ENCODE assay signal across 8 mouse cellular contexts in the genomic region with DNA sequence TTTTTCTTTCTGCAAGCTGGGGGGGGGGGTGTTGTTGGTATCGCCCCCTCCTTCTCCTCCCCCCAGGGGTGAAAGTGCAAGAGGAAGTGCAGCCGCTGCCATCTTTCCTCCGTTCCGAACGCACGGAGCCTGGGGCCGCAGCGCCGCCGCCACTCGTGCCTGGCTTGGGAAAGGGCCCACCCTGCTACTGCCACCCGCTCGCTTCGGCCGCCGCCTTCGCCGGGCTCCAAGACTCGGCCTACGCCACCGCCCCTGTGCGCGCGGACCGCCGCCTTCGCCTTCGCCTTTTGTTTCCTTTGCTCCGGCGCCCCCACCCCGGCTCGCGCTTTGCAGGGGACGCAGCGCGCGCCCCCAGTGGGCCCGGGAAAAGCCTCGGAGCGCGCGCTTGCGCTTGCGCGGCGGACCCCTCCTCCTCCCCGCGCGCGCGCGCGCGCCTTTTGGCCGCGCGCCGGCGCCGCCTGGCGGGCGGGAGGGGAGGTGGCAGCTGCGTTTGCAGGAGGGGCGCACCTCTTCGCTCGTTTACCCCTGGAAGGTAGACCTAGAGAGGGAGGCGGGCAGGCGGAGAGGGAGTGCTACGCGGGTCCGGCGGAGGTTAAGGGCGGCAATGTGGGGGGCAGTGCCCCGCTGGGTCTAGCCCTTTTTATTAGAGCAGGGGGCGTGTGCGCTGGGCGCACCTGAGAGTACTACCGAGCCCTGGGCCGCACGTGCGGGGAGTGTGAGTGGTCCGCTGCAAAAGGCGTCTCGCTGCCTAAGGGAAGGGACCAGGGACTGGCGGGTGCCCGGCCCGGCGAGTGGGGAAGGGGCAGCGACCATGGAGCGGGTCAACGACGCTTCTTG. TPM values are rescaled to one million over a fixed set of nuclear protein-coding genes. Genes with fewer than 3 reads are reported as not detected.
A peak's percentile ranks its signal among the peaks of the same experiment; 100 is the strongest.
DNase-seq lines count a peak whose midpoint lies in the region; ATAC-seq and TF ChIP-seq lines count a peak whose summit lies in the region.

No protein-coding gene starts in this region.

- DNase-seq in Muller cell, postnatal 12 days (ENCODE audit: inconsistent ontology term): peak; percentile 93
- peak; percentile 80 to 92 for DNase-seq in cerebellum, adult 18-20 months
- DNase-seq in forebrain, postnatal 0 days: peak; percentile 98
- DNase-seq in hindbrain, embryonic 11.5 days (ENCODE audit: low spot score): peak; percentile 98
- DNase-seq in layer of hippocampus, postnatal 25 days (ENCODE audit: extremely low spot score in 1 of 2, low spot score in 1 of 2): peak; percentile 74 to 85
- peak; percentile 80 for DNase-seq in lung, postnatal 25 days (ENCODE audit: low spot score)
- DNase-seq in retina, adult 2 months (ENCODE audit: low read depth, low spot score): peak; percentile 82
- peak; percentile 91 for DNase-seq in thymus, postnatal 25 days

- peaks cover 13% of the 10 kb centered on the region for H3K36me3 ChIP-seq in forebrain, postnatal 0 days (ENCODE audit: insufficient read depth)
- peaks cover 9% of the 10 kb centered on the region; the same call in 1 of the 2 replicates for H3K36me3 ChIP-seq in hindbrain, embryonic 11.5 days (ENCODE audit: control insufficient read depth, insufficient read depth, low read length)

- peak overlapping the region; percentile 99 for H3K4me2 ChIP-seq in forebrain, postnatal 0 days (ENCODE audit: low read depth)
- peak overlapping the region; percentile 93 for H3K4me2 ChIP-seq in hindbrain, embryonic 11.5 days (replicated peaks; ENCODE audit: low read depth, low read length)

- TF ChIP-seq CTCF in forebrain, postnatal 0 days (IDR thresholded peaks at IDR 0.05; ENCODE audit: low read depth): peak; percentile 65

- peaks cover 17% of the 10 kb centered on the region for H3K4me1 ChIP-seq in forebrain, postnatal 0 days (ENCODE audit: insufficient read depth)
- H3K4me1 ChIP-seq in hindbrain, embryonic 11.5 days (replicated peaks; ENCODE audit: control insufficient read depth, insufficient read depth, low read length): peaks cover 18% of the 10 kb centered on the region

- WGBS in forebrain, postnatal 0 days: under 1% methylated on average over 62 of the region's 92 CpGs
- 1% methylated on average over 72 of the region's 92 CpGs for WGBS in hindbrain, embryonic 11.5 days

- H3K4me3 ChIP-seq in forebrain, postnatal 0 days (ENCODE audit: low read depth, low read length): peak overlapping the region; percentile 50
- H3K4me3 ChIP-seq in hindbrain, embryonic 11.5 days (ENCODE audit: low read depth, low read length): peak overlapping the region; percentile 96

- peak overlapping the region; percentile 97 for H3K9ac ChIP-seq in forebrain, postnatal 0 days
- H3K9ac ChIP-seq in hindbrain, embryonic 11.5 days (ENCODE audit: low read depth, low read length): peak overlapping the region; percentile 98

- ATAC-seq in forebrain, postnatal 0 days: peak; percentile 70
- peak; percentile 48 for ATAC-seq in hindbrain, embryonic 11.5 days (ENCODE audit: low FRiP score)

- peak overlapping the region; percentile 100 for H3K27ac ChIP-seq in forebrain, postnatal 0 days (ENCODE audit: low read depth, low read length)
- H3K27ac ChIP-seq in hindbrain, embryonic 11.5 days (ENCODE audit: low read depth, low read length): peak overlapping the region; percentile 100

- H3K9me3 ChIP-seq in forebrain, postnatal 0 days (ENCODE audit: low read length): no peaks in the 10 kb centered on the region
- H3K9me3 ChIP-seq in hindbrain, embryonic 11.5 days (ENCODE audit: control insufficient read depth, low read length): no peaks in the 10 kb centered on the region

- H3K27me3 ChIP-seq in forebrain, postnatal 0 days (ENCODE audit: insufficient read depth, low read length): no peaks in the 10 kb centered on the region
- H3K27me3 ChIP-seq in hindbrain, embryonic 11.5 days (ENCODE audit: control insufficient read depth, insufficient read depth, low read length): no peaks in the 10 kb centered on the region

RNA-seq across cellular contexts. Expression of gene Patz1, which starts 1.3 kb away (rescaled TPM):
- total RNA-seq in forebrain, postnatal 0 days (2014; rRNA removed): 58.2 and 70.7 TPM in 2 replicates
- 39.5 and 43.0 TPM in 2 replicates for polyA plus RNA-seq in forebrain, postnatal 0 days (2015; fragmentation: Nextera tagmentation; extraction: Ambion mirVana)
- 91.2 and 97.0 TPM in 2 replicates for polyA plus RNA-seq in hindbrain, embryonic 11.5 days (2014; fragmentation: Nextera tagmentation; extraction: Ambion mirVana)
- total RNA-seq in layer of hippocampus, postnatal 25 days (2021): 10 to 100 TPM; 53.4 to 56.4 TPM

RNA-seq across cellular contexts. Expression of gene Drg1, which starts 23.8 kb away (rescaled TPM):
- 115 and 147 TPM in 2 replicates for total RNA-seq in forebrain, postnatal 0 days (2014; rRNA removed)
- polyA plus RNA-seq in forebrain, postnatal 0 days (2015; fragmentation: Nextera tagmentation; extraction: Ambion mirVana): 201 and 218 TPM in 2 replicates
- 321 and 329 TPM in 2 replicates for polyA plus RNA-seq in hindbrain, embryonic 11.5 days (2014; fragmentation: Nextera tagmentation; extraction: Ambion mirVana)
- total RNA-seq in layer of hippocampus, postnatal 25 days (2021): 100 to 1,000 TPM in 1 of 2 experiments, 10 to 100 TPM in 1; 99.2 to 104 TPM

RNA-seq across cellular contexts. Expression of gene Pik3ip1, which starts 40.2 kb away (rescaled TPM):
- total RNA-seq in forebrain, postnatal 0 days (2014; rRNA removed): 36.2 and 47.8 TPM in 2 replicates
- polyA plus RNA-seq in forebrain, postnatal 0 days (2015; fragmentation: Nextera tagmentation; extraction: Ambion mirVana): 30.3 and 37.3 TPM in 2 replicates
- 11.5 and 12.0 TPM in 2 replicates for polyA plus RNA-seq in hindbrain, embryonic 11.5 days (2014; fragmentation: Nextera tagmentation; extraction: Ambion mirVana)
- 10 to 100 TPM; 29.1 to 38.2 TPM for total RNA-seq in layer of hippocampus, postnatal 25 days (2021)

Comparison
In these comparisons a context has a peak if more than half of its experiments do, and no peak if none do; other contexts are left out.
1. Peak in every context shown above with its lines: DNase-seq, ATAC-seq, H3K4me3 ChIP-seq and H3K27ac ChIP-seq.